Mouse (Mus musculus): ENCODE results near the gene Bfsp1. TPM values are rescaled to one million over a fixed set of nuclear protein-coding genes. Genes with fewer than 3 reads are reported as not detected.

Bfsp1 gene
- polyA plus RNA-seq, 1 experiment = 1.3 TPM

- WGBS = 43% methylated on average over 12 of the region's 12 CpGs
These were observed 27.0 kb upstream of the Bfsp1 start for GRCm38 (mm10) chr2:143889860-143890433.

DNA sequence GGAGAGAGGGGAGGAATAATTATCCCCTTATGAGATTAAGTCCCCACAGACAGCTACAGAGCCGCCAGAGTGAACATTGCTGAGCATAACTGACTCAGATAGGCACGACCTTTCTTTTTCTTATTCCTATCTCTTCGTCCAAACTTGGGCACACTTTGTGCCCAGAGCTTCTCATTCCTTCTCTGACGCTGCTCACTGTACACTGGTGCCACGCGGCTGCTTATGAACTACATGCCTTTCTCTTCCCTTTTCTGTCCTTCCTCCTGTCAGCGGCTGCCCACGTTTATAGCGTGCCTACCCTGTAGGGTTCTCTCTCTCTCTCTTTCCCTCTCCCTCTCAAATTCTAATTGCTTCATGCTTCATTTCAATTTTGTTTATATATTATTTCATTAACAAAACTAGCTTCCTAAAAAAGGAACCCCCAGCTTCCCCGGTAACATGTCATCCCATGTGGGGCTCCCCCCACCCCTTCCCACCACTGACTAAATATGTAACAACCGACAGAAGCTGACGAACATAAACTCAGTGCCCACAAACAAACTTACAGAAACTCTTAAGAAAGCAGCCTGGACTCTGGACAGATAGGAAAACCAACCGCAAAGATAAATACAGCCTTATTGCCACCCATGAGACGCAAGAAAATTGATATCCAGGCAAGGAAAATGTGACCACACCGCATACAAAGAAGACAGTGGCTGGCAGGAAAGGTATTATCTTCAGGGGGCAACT is 26.3 kb upstream of the Bfsp1 start:
- Histone ChIP-seq H3K4me1 (ENCODE audit: control insufficient read depth, insufficient read depth, low read length) (no peaks in the 10 kb centered on the region), H3K4me3 (replicated peaks; ENCODE audit: extremely low read depth, low read depth, low read length) (no peak overlapping the region)
- WGBS = 73% methylated on average over 15 of the region's 15 CpGs
- DNase-seq = no peak
- TF ChIP-seq POLR2A (IDR thresholded peaks at IDR 0.05; ENCODE audit: borderline replicate concordance, extremely low read depth, low read depth, low read length) = no peak
- TF ChIP-seq CTCF (IDR thresholded peaks at IDR 0.05; ENCODE audit: insufficient read depth, low read length) = no peak

More at GRCm38 (mm10) chr2:143889860-143890433, 27.0 kb upstream of the Bfsp1 start:
- peak; percentile 34 for DNase-seq
- Histone ChIP-seq H3K4me3 (replicated peaks; ENCODE audit: extremely low read depth, low read depth, low read length) (peak overlapping the region; percentile 14), H3K4me1 (ENCODE audit: control insufficient read depth, insufficient read depth, low read length) (no peaks in the 10 kb centered on the region)
- no peak for TF ChIP-seq CTCF (IDR thresholded peaks at IDR 0.05; ENCODE audit: insufficient read depth, low read length)
- no peak for TF ChIP-seq POLR2A (IDR thresholded peaks at IDR 0.05; ENCODE audit: borderline replicate concordance, extremely low read depth, low read depth, low read length)

GRCm38 (mm10) chr2:143882606-143883288 is 19.8 kb upstream of the Bfsp1 start:
- Histone ChIP-seq H3K4me3 (replicated peaks; ENCODE audit: extremely low read depth, low read depth, low read length) (no peak overlapping the region), H3K4me1 (ENCODE audit: control insufficient read depth, insufficient read depth, low read length) (no peaks in the 10 kb centered on the region)
- no peak for DNase-seq
- TF ChIP-seq CTCF (IDR thresholded peaks at IDR 0.05; ENCODE audit: insufficient read depth, low read length) (no peak), POLR2A (IDR thresholded peaks at IDR 0.05; ENCODE audit: borderline replicate concordance, extremely low read depth, low read depth, low read length) (no peak)
- 75% methylated on average over 10 of the region's 10 CpGs for WGBS

GRCm38 (mm10) chr2:143882002-143882401 is 19.0 kb upstream of the Bfsp1 start:
- WGBS = 92% methylated on average over 4 of the region's 4 CpGs
- DNase-seq = no peak
- H3K4me3 ChIP-seq (replicated peaks; ENCODE audit: extremely low read depth, low read depth, low read length) = no peak overlapping the region
- no peaks in the 10 kb centered on the region for H3K4me1 ChIP-seq (ENCODE audit: control insufficient read depth, insufficient read depth, low read length)
- TF ChIP-seq POLR2A (IDR thresholded peaks at IDR 0.05; ENCODE audit: borderline replicate concordance, extremely low read depth, low read depth, low read length) = no peak
- no peak for TF ChIP-seq CTCF (IDR thresholded peaks at IDR 0.05; ENCODE audit: insufficient read depth, low read length)

DNA sequence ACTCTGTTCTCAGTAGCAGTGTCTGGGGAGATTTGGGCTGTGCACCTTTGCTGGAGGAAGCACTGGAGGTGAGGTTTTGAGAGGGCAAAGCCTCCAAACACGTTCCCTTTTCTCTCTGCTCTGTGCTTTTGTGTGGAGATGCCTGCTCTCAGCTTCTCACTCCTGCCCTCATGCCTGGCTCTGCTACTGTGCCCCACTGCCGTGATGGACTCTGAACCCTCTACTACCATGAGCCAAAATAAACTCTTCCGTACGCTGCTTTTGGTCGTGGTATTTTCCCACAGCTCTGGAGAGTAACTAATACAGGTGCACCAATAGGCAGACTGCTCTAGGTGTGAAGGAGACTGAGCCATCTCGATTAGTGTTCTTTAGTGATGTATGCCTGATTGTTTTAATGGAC is 16.3 kb upstream of the Bfsp1 start:
- no peak for DNase-seq
- TF ChIP-seq POLR2A (IDR thresholded peaks at IDR 0.05; ENCODE audit: borderline replicate concordance, extremely low read depth, low read depth, low read length) (no peak), CTCF (IDR thresholded peaks at IDR 0.05; ENCODE audit: insufficient read depth, low read length) (no peak)
- H3K4me1 ChIP-seq (ENCODE audit: control insufficient read depth, insufficient read depth, low read length) = no peaks in the 10 kb centered on the region
- no peak overlapping the region for H3K4me3 ChIP-seq (replicated peaks; ENCODE audit: extremely low read depth, low read depth, low read length)
- WGBS = 84% methylated on average over 6 of the region's 6 CpGs

GRCm38 (mm10) chr2:143876929-143877632 is 14.1 kb upstream of the Bfsp1 start:
- no peak for DNase-seq
- WGBS = 64% methylated on average over 4 of the region's 4 CpGs
- peak; percentile 35; the same call in 1 of the 2 replicates for TF ChIP-seq CTCF (IDR thresholded peaks at IDR 0.05; ENCODE audit: insufficient read depth, low read length)
- no peak for TF ChIP-seq POLR2A (IDR thresholded peaks at IDR 0.05; ENCODE audit: borderline replicate concordance, extremely low read depth, low read depth, low read length)

GRCm38 (mm10) chr2:143876026-143876425 is 13.1 kb upstream of the Bfsp1 start:
- Histone ChIP-seq H3K4me1 (ENCODE audit: control insufficient read depth, insufficient read depth, low read length) (no peaks in the 10 kb centered on the region), H3K4me3 (replicated peaks; ENCODE audit: extremely low read depth, low read depth, low read length) (no peak overlapping the region)
- TF ChIP-seq POLR2A (IDR thresholded peaks at IDR 0.05; ENCODE audit: borderline replicate concordance, extremely low read depth, low read depth, low read length) (no peak), CTCF (IDR thresholded peaks at IDR 0.05; ENCODE audit: insufficient read depth, low read length) (no peak)
- DNase-seq = no peak
- 52% methylated on average over 1 of the region's 1 CpGs for WGBS

More at GRCm38 (mm10) chr2:143876929-143877632, 14.1 kb upstream of the Bfsp1 start:
- Histone ChIP-seq H3K4me1 (ENCODE audit: control insufficient read depth, insufficient read depth, low read length) (no peaks in the 10 kb centered on the region), H3K4me3 (replicated peaks; ENCODE audit: extremely low read depth, low read depth, low read length) (no peak overlapping the region)

DNA sequence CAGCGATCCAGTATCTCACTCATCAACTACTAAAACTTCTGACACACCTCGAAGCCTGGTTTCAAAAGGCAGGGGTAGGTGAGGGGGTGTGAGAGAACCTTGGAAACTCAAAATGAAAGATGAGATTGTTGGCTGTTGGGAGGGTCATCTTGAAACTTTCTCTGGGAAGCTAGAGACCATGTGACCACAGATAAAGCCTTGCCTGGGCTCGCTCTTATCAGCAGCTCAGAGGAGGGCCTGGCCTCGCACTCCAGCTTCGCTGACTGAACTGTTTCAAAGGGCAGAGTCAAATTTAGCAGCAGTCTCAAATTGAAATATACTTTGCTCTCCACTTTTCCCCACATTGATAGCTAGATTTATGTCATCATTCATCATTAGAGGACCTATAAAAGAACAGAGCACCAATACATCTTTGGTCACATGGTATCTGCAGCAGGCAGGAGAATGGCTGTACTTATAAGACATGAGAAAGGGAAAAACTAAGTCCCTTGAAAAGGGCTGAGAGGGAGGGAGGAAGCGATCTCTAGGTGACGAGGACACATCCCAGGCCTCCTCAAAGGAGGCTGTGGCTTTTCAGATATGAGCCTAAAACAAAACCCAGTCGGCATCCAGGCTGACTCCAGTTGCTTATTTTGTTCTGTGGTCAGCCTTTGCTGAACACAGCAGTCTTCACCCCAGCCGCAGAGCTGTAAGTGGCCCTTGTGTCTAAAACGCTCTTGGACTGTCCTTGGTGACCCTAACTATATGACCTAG is 8.1 kb upstream of the Bfsp1 start:
- WGBS = 50% methylated on average over 10 of the region's 10 CpGs
- Histone ChIP-seq H3K4me3 (replicated peaks; ENCODE audit: extremely low read depth, low read depth, low read length) (no peak overlapping the region), H3K4me1 (ENCODE audit: control insufficient read depth, insufficient read depth, low read length) (peaks cover 2% of the 10 kb centered on the region; the same call in 1 of the 2 replicates)
- DNase-seq = no peak
- TF ChIP-seq CTCF (IDR thresholded peaks at IDR 0.05; ENCODE audit: insufficient read depth, low read length) (no peak), POLR2A (IDR thresholded peaks at IDR 0.05; ENCODE audit: borderline replicate concordance, extremely low read depth, low read depth, low read length) (no peak)

All from lung, adult 2 months (tissue).